Mouse (Mus musculus) limb, embryonic 11.5 days (tissue): ENCODE results near the gene Lsm2. TPM values are rescaled to one million over a fixed set of nuclear protein-coding genes. Genes with fewer than 3 reads are reported as not detected.
A peak's percentile ranks its signal among the peaks of the same experiment; 100 is the strongest.
"Not testable (repeated sequence)": the region's sequence is repeated elsewhere in the genome, so short reads cannot be mapped to it uniquely, and the experiment has no call there.

Experiments
- ATAC-seq: fragments of 200-750 bp; cut with Nextera tagmentation; 2 replicates; pipeline ENCODE4 v1.8.0; 2017; ENCODE audit warnings: low read depth; ENCODE audit not compliant: insufficient number of reproducible peaks, low FRiP score, low TSS enrichment
- DNase-seq: peaks from one replicate; pipeline ENCODE4 v3.0.0-alpha.2; 2015; ENCODE audit warnings: low spot score
- H3K27ac ChIP-seq: fragments of 300-500 bp; sonication (generic); replicated peaks from 2 replicates; pipeline ENCODE4 v1.5.1; 2014; ENCODE audit warnings: low read depth, mild to moderate bottlenecking, low read length
- H3K27me3 ChIP-seq: fragments of 300-500 bp; sonication (generic); 2 replicates; pipeline ENCODE4 v1.6.1; 2014; ENCODE audit warnings: mild to moderate bottlenecking, low read length, mixed read lengths; ENCODE audit not compliant: control insufficient read depth, insufficient read depth
- H3K36me3 ChIP-seq: fragments of 300-500 bp; sonication (generic); 2 replicates; pipeline ENCODE4 v1.6.1; 2014; ENCODE audit warnings: mild to moderate bottlenecking, low read length, moderate library complexity, mixed read lengths; ENCODE audit not compliant: control insufficient read depth, insufficient read depth
- H3K4me1 ChIP-seq: fragments of 300-500 bp; sonication (generic); 2 replicates; pipeline ENCODE4 v1.6.1; 2014; ENCODE audit warnings: low read length, mixed read lengths; ENCODE audit not compliant: control insufficient read depth, insufficient read depth
- H3K4me2 ChIP-seq: fragments of 300-500 bp; sonication (generic); 2 replicates; pipeline ENCODE4 v1.6.1; 2014; ENCODE audit warnings: low read depth, mild to moderate bottlenecking, moderate library complexity; ENCODE audit not compliant: severe bottlenecking
- H3K4me3 ChIP-seq: fragments of 300-500 bp; sonication (generic); 2 replicates; pipeline ENCODE4 v1.5.1; 2014; ENCODE audit warnings: low read depth, low read length
- H3K9ac ChIP-seq: fragments of 300-500 bp; sonication (generic); 2 replicates; pipeline ENCODE4 v1.6.1; 2014; ENCODE audit warnings: mild to moderate bottlenecking, low read length
- H3K9me3 ChIP-seq: fragments of 300-500 bp; sonication (generic); 2 replicates; pipeline ENCODE4 v1.6.1; 2016; ENCODE audit warnings: low read length; ENCODE audit not compliant: control insufficient read depth
- WGBS: fragments of 180-500 bp; shearing (Covaris S2); extraction: QIAGEN DNeasy Blood & Tissue Kit; methylation state at CpG from one replicate; pipeline ENCODE4 v1.1.7; 2014; 5-methylcytosine and 5-hydroxymethylcytosine counted together
- polyA plus RNA-seq: library from polyadenylated mRNA; unstranded; fragments of >200 nt; fragmentation: Nextera tagmentation; extraction: Ambion mirVana; gene quantifications from 2 replicates; pipeline ENCODE4 v1.2.1, GENCODE M21; 2014

The Lsm2 gene
- polyA plus RNA-seq, 1 experiment from 2014 or later, result 266 TPM

DNA sequence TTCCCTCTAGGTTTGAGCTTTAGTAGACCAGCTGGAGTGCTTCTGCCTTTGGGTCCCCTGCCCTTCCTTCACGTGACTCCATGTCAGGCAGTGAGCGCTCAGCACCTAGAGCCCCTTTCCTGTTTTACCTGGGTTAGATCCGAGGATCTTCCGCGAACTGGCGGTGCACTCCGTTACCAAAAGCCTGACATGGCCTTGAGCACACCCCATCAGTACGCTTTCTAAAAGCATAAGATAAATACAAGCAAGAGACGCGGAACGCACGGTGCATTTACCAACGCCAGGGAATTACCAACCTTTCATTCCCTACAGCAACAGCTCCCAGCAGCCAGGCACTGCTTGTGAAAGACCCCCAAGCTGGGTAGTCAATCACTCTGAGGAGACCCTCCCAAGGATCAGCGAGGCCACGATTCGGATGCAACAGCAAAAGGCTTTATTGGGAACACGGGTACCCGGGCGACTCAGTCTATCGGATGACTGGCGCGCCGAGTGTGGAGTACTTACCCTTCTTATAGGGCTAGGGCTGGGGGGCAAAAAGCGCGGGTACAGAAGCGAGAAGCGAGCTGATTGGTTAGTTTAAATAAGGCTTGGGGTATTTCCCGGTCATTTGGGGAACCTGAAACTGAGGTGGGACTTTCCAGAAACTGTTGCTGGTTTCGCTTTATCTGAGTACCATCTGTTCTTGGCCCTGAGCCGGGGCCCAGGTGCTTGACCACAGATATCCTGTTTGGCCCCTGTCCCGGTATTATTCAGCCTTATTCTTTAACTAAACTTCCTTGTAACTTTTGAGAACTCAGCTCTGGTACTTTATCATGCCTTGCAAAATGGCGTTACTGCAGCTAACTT lies 18.4 kb downstream of the Lsm2 start:
- Histone ChIP-seq H3K4me2 (peak overlapping the region; percentile 82), H3K4me3 (peak overlapping the region; percentile 70), H3K36me3 (peaks cover 19% of the 10 kb centered on the region), H3K4me1 (peaks cover 16% of the 10 kb centered on the region), H3K27ac (peak overlapping the region; percentile 94), H3K9ac (peak overlapping the region; percentile 91)
- DNase-seq, result peak; percentile 60
- not testable (repeated sequence) for ATAC-seq, H3K9me3 ChIP-seq, H3K27me3 ChIP-seq
- WGBS, result 27% methylated on average over 29 of the region's 32 CpGs

GRCm38 (mm10) chr17:35000717-35001451 lies 19.2 kb downstream of the Lsm2 start, which contains the start of gene Vars:
Vars (plus strand) TSS chr17:35000987.
- Histone ChIP-seq H3K4me2 (peak within 1 kb of the TSS; percentile 82), H3K9ac (peak within 1 kb of the TSS; percentile 91), H3K27me3 (no peaks in the 10 kb centered on the region), H3K4me1 (peaks cover 16% of the 10 kb centered on the region), H3K4me3 (peak within 1 kb of the TSS; percentile 70), H3K36me3 (peaks cover 25% of the 10 kb centered on the region), H3K27ac (peak within 1 kb of the TSS; percentile 94), H3K9me3 (no peaks in the 10 kb centered on the region)
- DNase-seq, result peak; percentile 97
- under 1% methylated on average over 68 of the region's 83 CpGs for WGBS
- ATAC-seq, result peak; percentile 90

DNA sequence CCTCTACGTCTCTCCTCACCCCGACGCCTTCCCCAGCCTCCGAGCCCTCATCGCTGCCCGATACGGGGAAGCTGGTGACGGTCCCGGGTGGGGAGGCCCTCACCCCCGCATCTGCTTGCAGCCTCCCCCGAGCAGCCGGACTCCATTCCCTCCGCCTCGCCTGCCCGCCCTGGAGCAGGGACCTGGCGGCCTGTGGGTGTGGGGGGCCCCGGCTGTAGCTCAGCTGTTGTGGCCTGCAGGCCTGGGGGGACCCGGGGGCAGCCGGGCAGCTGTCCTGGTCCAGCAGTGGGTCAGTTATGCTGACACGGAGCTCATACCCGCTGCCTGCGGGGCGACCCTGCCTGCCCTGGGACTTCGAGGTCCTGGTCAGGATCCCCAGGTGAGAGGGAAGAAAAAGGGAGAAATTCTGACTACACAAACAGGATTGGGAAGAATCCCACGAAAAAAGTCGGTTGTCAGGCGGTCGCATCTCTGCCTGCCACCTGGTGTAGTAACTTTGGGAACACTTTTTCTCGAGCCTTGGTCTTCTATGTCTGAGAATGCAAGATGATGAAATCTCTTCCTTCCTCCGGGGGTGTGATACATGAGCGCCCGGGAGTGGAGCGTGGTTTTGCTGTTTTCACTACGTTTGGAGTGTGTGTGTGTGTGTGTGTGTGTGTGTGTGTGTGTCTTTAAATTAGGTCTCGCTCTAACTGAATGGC lies 19.9 kb downstream of the Lsm2 start:
- no peaks in the 10 kb centered on the region for H3K27me3 ChIP-seq
- DNase-seq, result peak; percentile 41
- H3K27ac ChIP-seq, result peak overlapping the region; percentile 94
- H3K36me3 ChIP-seq, result peaks cover 28% of the 10 kb centered on the region
- peaks cover 16% of the 10 kb centered on the region for H3K4me1 ChIP-seq
- peak overlapping the region; percentile 91 for H3K9ac ChIP-seq
- peak; percentile 1; the same call in 1 of the 2 replicates for ATAC-seq
- H3K4me3 ChIP-seq, result peak overlapping the region; percentile 70
- WGBS, result under 1% methylated on average over 34 of the region's 35 CpGs
- H3K9me3 ChIP-seq, result no peaks in the 10 kb centered on the region
- peak overlapping the region; percentile 82 for H3K4me2 ChIP-seq

GRCm38 (mm10) chr17:35002153-35002865 lies 20.6 kb downstream of the Lsm2 start:
- Histone ChIP-seq H3K27ac (peak overlapping the region; percentile 94; the same call in 1 of the 2 replicates), H3K4me2 (peak overlapping the region; percentile 82), H3K9ac (peak overlapping the region; percentile 91), H3K27me3 (no peaks in the 10 kb centered on the region), H3K36me3 (peaks cover 28% of the 10 kb centered on the region), H3K9me3 (no peaks in the 10 kb centered on the region), H3K4me1 (peaks cover 16% of the 10 kb centered on the region), H3K4me3 (peak overlapping the region; percentile 70)
- DNase-seq, result no peak
- no peak for ATAC-seq
- 13% methylated on average over 12 of the region's 12 CpGs for WGBS

DNA sequence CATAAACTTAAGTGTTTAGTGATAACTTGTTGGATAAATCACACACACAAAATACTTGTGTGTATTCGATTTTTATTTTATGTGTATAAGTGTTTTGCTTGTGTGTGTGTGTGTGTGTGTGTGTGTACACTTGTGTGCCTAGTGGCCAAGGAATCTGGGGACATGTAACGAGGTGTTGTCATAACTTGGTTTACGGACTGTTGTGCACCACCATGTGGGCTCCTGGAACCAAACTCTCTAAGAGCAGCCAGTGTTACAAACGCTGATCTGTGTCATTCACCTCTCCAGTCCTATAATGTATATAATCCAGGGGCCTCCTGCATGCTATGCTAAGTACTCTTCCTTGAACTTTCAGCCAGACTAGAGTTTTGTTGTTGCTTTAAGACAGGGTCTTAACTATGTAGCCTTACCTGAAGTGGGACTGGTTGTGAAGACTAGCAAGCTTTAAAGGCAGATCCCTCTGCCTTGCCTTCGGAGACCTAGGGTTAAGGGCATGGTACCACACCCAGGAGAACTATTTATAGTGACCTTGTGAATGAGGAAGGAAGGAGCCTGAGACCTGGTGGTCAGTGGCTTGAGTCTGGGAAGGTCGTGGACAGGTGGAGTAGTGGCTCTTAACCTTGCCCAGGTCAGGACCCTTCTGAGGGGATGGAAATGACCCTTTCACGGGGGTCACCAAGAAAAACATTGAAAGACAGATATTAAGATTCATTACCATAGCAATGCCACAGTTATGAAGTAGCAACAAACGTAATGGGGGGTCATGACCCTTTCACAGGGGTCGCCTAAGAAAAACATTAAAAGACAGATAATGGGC lies 21.6 kb downstream of the Lsm2 start:
- H3K27ac ChIP-seq, result no peak overlapping the region
- peak overlapping the region; percentile 91; the same call in 1 of the 2 replicates for H3K9ac ChIP-seq
- H3K4me1 ChIP-seq, result peaks cover 16% of the 10 kb centered on the region
- ATAC-seq, result no peak
- DNase-seq, result no peak
- H3K36me3 ChIP-seq, result peaks cover 26% of the 10 kb centered on the region
- no peaks in the 10 kb centered on the region for H3K27me3 ChIP-seq
- H3K4me3 ChIP-seq, result peak overlapping the region; percentile 70
- H3K9me3 ChIP-seq, result no peaks in the 10 kb centered on the region
- WGBS, result 67% methylated on average over 9 of the region's 9 CpGs
- peak overlapping the region; percentile 82; the same call in 1 of the 2 replicates for H3K4me2 ChIP-seq

- Histone ChIP-seq H3K36me3 (peaks cover 24% of the 10 kb centered on the region), H3K4me3 (no peak overlapping the region), H3K9ac (no peak overlapping the region), H3K27me3 (no peaks in the 10 kb centered on the region), H3K9me3 (no peaks in the 10 kb centered on the region), H3K4me1 (peaks cover 16% of the 10 kb centered on the region), H3K4me2 (no peak overlapping the region), H3K27ac (no peak overlapping the region)
- 93% methylated on average over 17 of the region's 17 CpGs for WGBS
- ATAC-seq, result no peak
- no peak for DNase-seq
Observed at GRCm38 (mm10) chr17:35004075-35004717, 22.5 kb downstream of the Lsm2 start.

DNA sequence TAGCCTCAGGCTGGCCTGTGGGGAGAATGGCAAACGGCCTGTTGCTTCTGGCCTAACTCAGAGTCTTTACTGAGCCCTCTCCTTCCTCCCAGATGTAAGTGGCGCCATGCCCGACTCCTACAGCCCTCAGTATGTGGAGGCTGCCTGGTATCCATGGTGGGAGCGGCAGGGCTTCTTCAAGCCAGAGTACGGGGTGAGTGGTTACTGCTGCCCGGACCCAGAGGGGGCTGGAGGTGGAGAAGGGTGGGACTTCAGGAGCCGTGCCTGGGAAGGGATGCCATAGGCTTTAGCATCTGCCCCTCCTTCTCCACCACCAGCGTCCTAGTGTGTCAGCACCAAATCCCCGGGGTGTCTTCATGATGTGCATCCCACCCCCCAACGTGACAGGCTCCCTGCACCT lies 23.5 kb downstream of the Lsm2 start:
- no peak overlapping the region for H3K27ac ChIP-seq
- no peak overlapping the region for H3K4me3 ChIP-seq
- ATAC-seq (no peak), DNase-seq (no peak)
- H3K9me3 ChIP-seq, result no peaks in the 10 kb centered on the region
- peaks cover 27% of the 10 kb centered on the region for H3K36me3 ChIP-seq
- H3K4me2 ChIP-seq, result no peak overlapping the region
- H3K4me1 ChIP-seq, result peaks cover 14% of the 10 kb centered on the region
- whole genome bisulfite sequencing, result 93% methylated on average over 10 of the region's 10 CpGs
- no peak overlapping the region for H3K9ac ChIP-seq
- no peaks in the 10 kb centered on the region for H3K27me3 ChIP-seq
